Mouse (Mus musculus) stomach, postnatal 0 days (tissue): ENCODE data around the gene Gm30083.

ENCODE experiments used
- CTCF ChIP-seq: IDR thresholded peaks from 2 replicates; pipeline ENCODE4 v1.5.1; 2016; ENCODE audit warnings: antibody characterized with exemption, low read depth, mild to moderate bottlenecking, moderate library complexity
- EP300 ChIP-seq: optimal IDR thresholded peaks from 2 replicates; pipeline ENCODE3; 2016; ENCODE audit warnings: antibody characterized with exemption

GRCm38 (mm10) chr14:33965675-33966074, 49.3 kb downstream of the Gm30083 start:
- peak; percentile 33 for TF ChIP-seq CTCF
- no peak for TF ChIP-seq EP300
